Mouse (Mus musculus): Measurements from ENCODE around the gene Vmp1.

The Vmp1 gene

GRCm38 (mm10) chr11:86672772-86673171 is 10.9 kb downstream of the Vmp1 start:
- no peak for DNase-seq (ENCODE audit: low read depth in 2 of 2, low spot score in 2 of 2)

DNA sequence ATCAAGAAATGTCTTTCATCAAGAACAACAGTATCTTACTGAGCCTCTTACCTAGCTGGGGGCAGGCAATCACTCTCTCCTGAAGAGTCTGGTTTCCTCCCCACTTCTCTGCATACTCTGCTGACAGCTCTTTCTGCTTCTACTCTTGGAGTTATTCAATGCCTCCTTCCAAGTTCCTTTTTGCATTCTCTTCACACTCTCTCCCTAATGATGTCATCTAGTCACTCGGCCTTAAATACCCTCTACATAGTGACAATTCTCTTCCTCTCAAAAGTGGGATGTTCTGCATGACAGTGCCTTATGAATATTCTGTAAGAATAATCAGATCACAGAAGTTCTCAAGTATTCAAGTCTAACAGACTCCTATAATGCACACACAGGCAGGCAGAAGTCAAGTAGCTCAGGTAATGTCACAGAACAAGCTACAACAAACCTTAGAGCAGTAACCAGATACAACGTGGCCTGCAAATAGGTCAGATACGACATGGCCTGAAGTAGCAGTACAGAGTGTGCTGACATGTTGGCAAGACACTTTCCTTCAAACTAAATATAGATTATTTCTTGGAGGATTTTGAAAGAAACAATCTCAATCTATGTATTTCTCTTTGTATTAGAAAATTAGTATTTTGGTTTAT is 12.5 kb downstream of the Vmp1 start:
- no peak for DNase-seq (ENCODE audit: low read depth in 2 of 2, low spot score in 2 of 2)

- no peak for DNase-seq (ENCODE audit: low read depth in 2 of 2, low spot score in 2 of 2)
These were observed 15.5 kb downstream of the Vmp1 start for GRCm38 (mm10) chr11:86668169-86668568.

DNA sequence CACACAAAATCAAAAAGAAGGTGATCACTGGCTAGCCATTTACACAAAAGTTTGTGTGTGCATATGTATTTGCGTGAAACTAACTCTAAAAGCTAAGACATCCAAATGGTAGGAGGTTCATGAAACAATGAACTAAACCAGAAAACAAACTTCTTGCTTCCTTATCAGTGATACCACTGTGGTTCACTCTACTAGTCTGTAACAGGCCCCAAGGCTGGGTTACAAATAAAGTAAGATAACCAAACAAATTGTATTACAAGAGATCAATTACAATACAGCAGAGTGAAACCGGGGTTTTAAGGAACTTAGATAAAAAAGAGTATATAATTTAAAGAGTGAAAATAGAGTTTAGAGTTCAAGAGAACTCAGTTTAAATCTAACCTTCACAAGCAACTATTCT is 16.1 kb downstream of the Vmp1 start:
- no peak for DNase-seq (ENCODE audit: low read depth in 2 of 2, low spot score in 2 of 2)

- DNase-seq (ENCODE audit: low read depth in 2 of 2, low spot score in 2 of 2) = no peak
These were observed 19.2 kb downstream of the Vmp1 start for GRCm38 (mm10) chr11:86664406-86664805.

- DNase-seq (ENCODE audit: low read depth in 2 of 2, low spot score in 2 of 2) = no peak
These were observed 19.7 kb downstream of the Vmp1 start for GRCm38 (mm10) chr11:86663977-86664376.

- no peak for DNase-seq (ENCODE audit: low read depth in 2 of 2, low spot score in 2 of 2)
These were observed 20.4 kb downstream of the Vmp1 start for GRCm38 (mm10) chr11:86662986-86663895.

- DNase-seq (ENCODE audit: low read depth in 2 of 2, low spot score in 2 of 2) = no peak
These were observed 25.8 kb downstream of the Vmp1 start for GRCm38 (mm10) chr11:86657863-86658262.

DNA sequence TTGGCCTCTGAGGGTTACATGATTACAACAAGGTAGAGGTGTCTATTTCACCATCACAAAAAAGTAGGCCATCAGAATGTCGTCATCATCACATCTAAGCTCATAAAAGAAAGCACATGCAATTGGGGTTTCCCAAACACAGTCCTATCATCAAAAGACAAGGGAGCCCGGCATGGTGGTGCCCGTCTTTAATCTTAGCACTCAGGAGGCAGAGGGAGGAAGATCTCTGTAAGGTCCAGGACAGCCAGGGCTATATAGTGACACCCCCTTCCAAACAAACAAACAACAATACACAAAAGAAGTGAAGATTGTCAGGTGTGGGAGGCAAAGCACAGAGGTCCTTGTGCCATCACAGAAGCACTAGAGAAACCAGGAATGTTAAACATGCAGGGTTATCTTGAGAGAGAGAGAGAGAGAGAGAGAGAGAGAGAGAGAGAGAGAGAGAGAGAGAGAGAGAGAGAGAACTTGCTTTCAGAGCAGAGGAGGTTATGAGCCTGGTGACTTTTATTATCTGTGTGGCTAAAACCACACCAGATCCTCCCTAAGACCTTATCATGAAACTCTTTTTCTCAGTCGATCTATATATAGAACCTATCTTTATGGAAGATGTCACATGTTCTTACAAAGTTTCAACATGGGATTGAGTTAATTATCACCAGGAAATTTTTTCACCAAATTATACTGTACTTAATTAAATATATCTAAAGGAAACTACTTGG is 26.6 kb downstream of the Vmp1 start:
- DNase-seq (ENCODE audit: low read depth in 2 of 2, low spot score in 2 of 2) = no peak

DNA sequence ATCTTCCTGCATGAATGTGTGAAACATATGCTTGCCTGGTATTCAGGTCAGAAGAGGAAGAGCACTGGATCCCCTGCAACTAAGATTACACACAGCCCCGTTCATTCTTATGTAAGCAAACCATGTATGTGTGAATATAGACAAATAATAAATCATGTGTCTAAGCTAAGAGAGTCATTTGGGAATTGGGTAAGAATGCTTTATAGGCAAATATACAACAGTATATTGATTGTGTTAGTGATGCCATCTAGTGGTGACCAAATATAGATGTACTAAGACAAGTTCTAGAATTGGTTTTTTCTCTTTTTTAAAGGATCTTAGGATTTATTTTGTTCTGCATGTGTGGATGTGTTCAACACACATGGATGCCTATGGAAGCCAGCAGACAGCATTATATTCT is 28.0 kb downstream of the Vmp1 start:
- DNase-seq (ENCODE audit: low read depth in 2 of 2, low spot score in 2 of 2) = peak in 1 of 2 experiments; percentile 5

GRCm38 (mm10) chr11:86654096-86654495 is 29.5 kb downstream of the Vmp1 start:
- DNase-seq (ENCODE audit: low read depth in 2 of 2, low spot score in 2 of 2) = no peak

GRCm38 (mm10) chr11:86653446-86653845 is 30.2 kb downstream of the Vmp1 start:
- DNase-seq (ENCODE audit: low read depth in 2 of 2, low spot score in 2 of 2) = peak; percentile 54 to 68

GRCm38 (mm10) chr11:86652578-86652979 is 31.1 kb downstream of the Vmp1 start:
- DNase-seq (ENCODE audit: low read depth in 2 of 2, low spot score in 2 of 2) = no peak

GRCm38 (mm10) chr11:86650676-86651075 is 33.0 kb downstream of the Vmp1 start:
- no peak for DNase-seq (ENCODE audit: low read depth in 2 of 2, low spot score in 2 of 2)

DNA sequence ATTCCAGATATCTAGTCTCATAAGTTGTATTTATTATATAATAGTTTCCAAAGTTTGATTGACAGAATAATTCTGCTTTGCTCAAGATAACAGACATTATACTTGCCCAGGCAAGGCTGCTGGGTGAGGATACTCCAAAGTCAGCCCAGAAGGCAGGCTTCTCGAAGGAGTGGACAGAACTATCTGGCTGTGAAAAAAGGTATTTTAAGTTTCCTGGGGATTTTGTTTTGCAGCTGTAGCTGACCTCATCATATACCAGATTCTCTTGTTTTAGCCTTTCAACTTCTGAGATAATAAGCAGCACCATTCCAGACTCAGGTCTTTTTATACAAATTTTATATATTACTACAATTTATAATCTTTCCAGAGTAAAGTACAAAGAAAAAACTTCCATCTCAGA is 34.1 kb downstream of the Vmp1 start:
- DNase-seq (ENCODE audit: low read depth in 2 of 2, low spot score in 2 of 2) = no peak

DNA sequence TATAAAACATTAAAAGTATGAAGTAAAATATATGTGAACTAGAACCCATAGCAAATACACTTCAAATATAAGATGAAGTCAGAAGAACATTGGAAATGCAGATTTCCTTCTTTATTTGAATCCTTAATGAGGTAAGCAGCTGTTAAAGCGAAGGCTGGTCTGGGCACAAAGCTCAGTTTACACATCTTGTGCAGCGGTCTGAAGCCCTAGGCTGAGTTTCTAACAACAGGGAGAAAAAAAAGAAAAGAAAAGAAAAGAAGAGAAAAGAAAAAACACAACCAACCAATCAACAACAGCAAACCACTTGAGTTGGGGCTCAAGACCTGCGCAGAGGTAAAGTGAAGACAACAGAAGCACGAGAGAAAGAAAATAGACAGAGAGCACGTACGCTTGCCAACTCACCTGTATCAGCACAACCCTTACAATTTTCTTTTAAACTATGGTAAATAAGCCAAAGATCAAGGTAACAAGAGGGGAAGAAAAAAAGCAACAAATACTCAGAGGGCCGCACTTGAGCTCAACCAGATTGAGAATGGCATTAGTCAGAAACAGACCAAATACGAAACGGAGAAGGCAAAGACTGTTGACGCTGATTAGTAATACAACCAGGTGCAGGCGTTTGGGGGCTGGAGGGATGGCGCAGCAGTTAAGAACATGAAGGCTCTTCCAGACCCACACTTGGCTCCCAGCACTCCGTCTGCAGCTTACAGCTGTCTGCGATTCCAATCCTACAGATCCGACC is 35.8 kb downstream of the Vmp1 start:
- DNase-seq (ENCODE audit: low read depth in 2 of 2, low spot score in 2 of 2) = no peak

- DNase-seq (ENCODE audit: low read depth in 2 of 2, low spot score in 2 of 2) = no peak
These were observed 36.7 kb downstream of the Vmp1 start for GRCm38 (mm10) chr11:86646885-86647459.

- DNase-seq (ENCODE audit: low read depth in 2 of 2, low spot score in 2 of 2) = no peak
These were observed 37.4 kb downstream of the Vmp1 start for GRCm38 (mm10) chr11:86646136-86646834.

- no peak for DNase-seq (ENCODE audit: low read depth in 2 of 2, low spot score in 2 of 2)
These were observed 39.1 kb downstream of the Vmp1 start for GRCm38 (mm10) chr11:86644553-86644952.

DNA sequence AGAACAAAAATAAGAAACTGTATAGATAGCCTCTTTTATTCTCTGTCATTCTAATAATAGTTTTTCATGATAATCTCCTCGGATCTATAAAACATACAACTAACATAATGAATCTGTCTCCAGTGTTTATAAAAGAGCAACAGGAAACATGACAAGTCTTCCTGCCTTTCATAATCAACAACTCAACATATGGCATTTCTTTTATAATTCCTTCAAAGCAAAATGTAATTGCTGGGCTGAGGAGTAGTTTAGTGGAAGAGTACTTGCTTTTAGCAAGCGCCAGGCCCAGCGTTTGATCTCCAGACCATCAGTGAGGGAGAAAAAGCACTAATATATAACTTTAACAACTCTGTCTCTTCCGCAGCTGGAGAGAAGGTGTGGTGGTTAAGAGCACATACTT is 41.9 kb downstream of the Vmp1 start:
- no peak for DNase-seq (ENCODE audit: low read depth in 2 of 2, low spot score in 2 of 2)

Measured in CD8-positive naive resting alpha-beta T cell, adult 2 months (primary cell).